Mouse (Mus musculus) central nervous system, embryonic 18 days (tissue): ENCODE results near the gene Ptprn. TPM values are rescaled to one million over a fixed set of nuclear protein-coding genes. Genes with fewer than 3 reads are reported as not detected.

Experiments used
- polyA plus RNA-seq: library from polyadenylated mRNA; depleted of rRNA; stranded (reverse); fragments of >200 nt; gene quantifications from 2 replicates; pipeline ENCODE4 v1.2.3, GENCODE M21; 2012; rRNA removed

The Ptprn gene
- polyA plus RNA-seq: 68.1 and 69.4 TPM in 2 replicates

DNA sequence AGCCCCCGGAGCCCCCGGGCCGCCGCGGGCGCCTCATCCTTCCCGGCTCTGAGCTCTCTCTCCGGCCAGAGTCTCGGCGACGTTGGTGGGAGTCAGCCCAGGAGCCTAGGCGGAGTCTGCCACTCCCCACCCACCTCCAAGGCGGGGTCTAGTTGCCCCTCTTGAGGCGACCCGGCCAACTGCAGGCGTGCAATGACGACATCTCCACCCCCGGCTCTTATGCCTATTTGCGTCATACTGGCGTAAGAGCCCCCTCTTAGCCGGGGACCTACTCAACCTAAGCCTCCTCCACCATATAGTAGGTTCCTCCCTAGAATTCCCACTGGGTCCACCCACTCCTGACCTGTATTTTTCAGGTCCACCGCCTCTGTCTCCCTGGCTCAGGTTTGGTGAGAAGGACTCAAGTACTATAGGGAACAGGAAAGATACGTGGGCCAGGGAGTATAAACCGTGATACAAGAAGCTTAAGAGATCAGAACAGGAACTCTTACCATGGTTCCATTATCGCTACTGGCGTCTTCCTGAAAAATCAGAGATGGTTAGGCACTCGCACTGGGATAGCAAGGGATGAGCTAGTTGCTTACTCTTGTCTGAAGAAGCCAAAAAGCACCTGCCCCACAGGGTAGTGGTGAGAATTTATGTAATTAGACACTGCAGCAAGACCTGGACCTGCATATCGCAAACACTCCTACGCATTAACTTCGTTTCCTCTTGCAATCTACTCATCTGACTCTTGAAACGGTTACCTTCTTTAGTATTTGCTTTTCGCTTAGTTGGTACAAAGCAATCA lies at the start of gene Ptprn:
Gene Ptprn, minus strand, starts transcription at position 412 of the 790 bp plus-strand sequence.

DNA sequence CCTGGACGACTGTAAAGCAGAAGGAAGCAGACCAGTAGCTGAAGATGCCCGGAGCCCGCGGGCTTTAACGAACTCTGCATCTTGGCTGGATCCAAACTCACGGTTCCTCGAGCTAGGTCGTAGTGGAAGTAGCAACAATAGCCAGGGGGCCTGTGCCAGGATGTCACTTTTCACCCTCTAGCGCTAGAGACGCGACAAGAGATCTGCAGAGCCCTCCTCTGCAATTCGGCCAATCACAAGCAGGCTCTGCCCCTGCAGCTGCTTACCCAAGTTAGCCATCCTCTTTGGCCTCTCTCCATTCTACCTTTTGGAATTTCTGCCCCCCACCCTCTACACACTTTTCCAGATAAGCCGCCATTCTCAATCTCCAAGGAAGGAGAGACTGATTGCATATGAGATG lies 13.9 kb upstream of the Ptprn start, which contains the start of gene Resp18:
Gene Resp18, minus strand, starts transcription at position 188 of the 400 bp plus-strand sequence.

DNA sequence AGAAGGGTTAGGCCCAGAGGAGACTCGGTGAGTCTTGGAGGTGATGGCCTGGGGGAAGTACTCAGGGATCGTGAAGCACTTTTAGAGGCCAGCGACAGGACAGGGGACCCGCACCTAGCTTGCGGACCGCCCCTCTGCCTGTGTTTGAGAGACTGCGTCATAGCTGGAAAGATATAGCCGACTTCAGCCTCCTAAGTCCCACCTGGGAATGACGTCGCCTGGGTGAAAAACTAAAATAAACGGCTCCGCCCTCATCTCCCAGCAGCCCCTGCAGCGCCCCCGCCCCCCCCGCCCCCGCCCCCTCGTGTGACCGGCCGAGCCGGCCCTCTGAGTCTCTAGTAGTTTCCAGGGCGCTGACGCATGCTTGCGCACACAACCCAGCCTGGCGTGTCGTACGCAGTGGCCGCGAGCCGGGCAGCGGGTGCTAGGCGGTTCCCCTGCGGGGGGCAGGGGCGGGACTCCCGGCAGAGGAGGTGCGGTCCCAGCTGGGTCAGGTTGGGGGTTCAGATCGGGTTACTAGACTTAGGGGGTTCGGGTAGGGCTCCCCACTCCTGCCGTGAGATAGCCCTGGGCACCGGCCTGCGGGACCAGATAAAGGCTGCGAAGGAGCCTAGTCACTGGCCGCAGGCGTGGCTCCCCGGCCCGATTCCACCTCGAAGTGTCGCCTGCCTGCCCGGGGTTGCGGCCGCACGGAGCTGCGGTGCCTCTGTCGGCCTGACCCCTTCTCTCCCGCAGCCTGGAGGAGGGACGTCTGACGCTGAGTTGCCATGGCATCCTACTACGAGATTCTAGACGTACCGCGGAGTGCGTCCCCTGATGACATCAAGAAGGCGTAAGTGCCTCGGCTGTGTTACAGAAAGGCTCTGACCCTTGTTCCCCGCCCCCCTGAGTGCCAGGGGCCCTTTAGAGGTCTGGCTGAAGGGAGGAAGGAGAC lies 27.9 kb downstream of the Ptprn start, which contains the start of gene Dnajb2:
Gene Dnajb2, plus strand, starts transcription at position 290 of the 934 bp plus-strand sequence.

DNA sequence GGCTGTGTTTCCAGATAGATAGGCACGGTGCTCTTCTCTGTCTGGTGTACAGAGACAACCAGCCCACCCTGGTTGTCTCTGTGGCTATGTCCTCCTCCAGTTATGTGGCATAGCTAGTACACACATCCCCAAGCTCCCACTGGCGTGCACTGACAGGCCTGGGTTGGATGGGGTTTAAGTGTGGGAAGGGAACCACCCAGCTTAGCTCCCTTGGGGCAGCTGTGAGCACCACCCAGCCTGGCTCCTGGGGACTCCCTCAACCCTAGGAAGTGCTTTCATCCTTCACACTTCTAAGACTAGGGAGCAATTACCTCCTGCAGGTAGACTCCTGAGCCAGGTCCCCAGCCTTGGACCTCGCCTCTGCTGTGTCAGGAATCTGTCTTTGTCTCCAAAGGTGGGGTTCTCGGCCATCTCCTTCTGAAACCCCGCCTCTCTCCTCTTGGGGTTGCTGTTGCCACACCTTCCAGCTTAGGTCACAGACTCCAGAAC lies 32.6 kb downstream of the Ptprn start, which contains the start of gene A630095N17Rik:
Gene A630095N17Rik, minus strand, starts transcription at position 439 of the 489 bp plus-strand sequence.

DNA sequence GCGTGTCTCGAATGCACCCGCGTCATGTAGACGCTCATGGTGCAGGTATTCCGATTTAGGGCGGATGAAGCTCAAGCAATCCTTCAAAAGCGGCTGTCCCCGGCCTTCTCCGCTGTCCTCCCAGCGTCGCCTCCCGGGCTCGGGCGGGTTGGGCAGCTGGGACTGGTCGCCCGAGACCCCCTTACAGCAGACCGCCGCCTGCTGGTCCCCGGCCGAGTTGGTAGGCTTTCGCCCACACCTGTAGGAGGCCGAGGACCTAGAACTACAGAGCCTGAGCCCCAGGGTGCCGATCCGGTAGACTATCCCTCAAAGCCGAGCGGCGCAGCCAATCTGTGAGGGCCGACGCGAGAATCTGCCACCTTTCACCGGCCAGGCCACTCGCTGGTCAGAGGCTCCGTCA lies 44.8 kb downstream of the Ptprn start, which contains the start of gene Tuba4a:
Gene Tuba4a, minus strand, starts transcription at position 335 of the 400 bp plus-strand sequence.

DNA sequence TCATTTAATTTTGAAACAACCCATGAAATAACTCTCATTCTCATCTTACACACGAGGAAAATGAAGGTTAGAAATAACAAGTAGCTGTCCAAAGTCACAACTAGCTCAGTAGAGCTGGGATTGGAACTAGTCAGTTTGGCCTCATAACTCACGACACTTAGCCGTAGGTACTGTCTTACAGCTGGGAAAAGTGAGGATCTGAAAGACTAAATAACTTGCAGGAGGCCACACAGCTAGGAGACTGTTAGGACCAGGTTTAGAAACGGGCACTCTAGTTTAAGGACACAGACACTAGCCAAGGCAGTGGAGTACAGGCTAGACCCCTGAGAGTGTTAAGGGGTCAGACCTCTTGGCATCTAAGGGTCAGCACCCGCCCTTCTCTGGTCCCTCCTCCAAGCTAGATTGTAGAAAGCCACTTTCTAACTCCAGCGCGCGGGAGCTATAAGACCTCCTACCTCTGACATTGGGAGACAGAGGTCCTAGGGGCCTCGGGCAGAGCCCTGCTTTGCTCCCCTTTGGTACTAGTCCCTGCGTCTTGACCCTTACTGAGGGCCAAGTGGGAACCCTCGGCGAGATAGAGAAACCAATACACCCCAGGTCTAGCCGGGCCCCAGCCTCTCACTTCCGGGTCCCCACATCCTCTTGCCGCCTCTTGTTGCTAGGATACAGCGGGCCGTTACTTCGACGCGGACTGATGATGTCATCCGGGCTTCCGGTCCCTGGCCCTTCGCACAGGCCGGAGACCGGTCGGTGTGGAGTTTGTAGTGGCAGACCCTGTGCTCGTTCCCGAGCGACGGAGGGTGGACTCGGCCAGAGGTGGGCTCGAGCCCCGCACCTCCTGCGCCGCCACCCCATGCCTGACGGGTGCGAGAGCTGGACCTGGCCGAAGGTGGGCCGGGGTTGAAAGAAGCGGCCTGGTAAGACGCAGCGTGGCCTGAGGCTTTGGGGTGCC lies 53.9 kb downstream of the Ptprn start, which contains the start of the genes Glb1l and Stk16:
Gene Glb1l, minus strand, starts transcription at position 678 of the 952 bp plus-strand sequence.
Gene Stk16, plus strand, starts transcription at position 703 of the 952 bp plus-strand sequence.

Other genes with a start within 250 kb of the Ptprn start
- 1.7 and 2.4 TPM in 2 replicates for gene Nhej1, start 139.3 kb downstream of the Ptprn start, polyA plus RNA-seq
- gene Slc23a3, start 130.6 kb downstream of the Ptprn start, polyA plus RNA-seq: 0.03 and 0.05 TPM in 2 replicates
- 45.7 and 51.1 TPM in 2 replicates for gene Cnppd1, start 121.8 kb downstream of the Ptprn start, polyA plus RNA-seq
- 172 and 179 TPM in 2 replicates for gene Retreg2, start 121.7 kb downstream of the Ptprn start, polyA plus RNA-seq
- gene Zfand2b, start 95.9 kb downstream of the Ptprn start, polyA plus RNA-seq: 51.1 and 55.2 TPM in 2 replicates
- gene Abcb6, start 84.1 kb downstream of the Ptprn start, polyA plus RNA-seq: 45.2 and 45.8 TPM in 2 replicates
- gene Ankzf1, start 72.4 kb downstream of the Ptprn start, polyA plus RNA-seq: 35.3 and 38.8 TPM in 2 replicates
- gene Atg9a, start 72.3 kb downstream of the Ptprn start, polyA plus RNA-seq: 57.0 and 62.6 TPM in 2 replicates
- gene Glb1l, start 53.7 kb downstream of the Ptprn start, polyA plus RNA-seq: 35.6 and 40.2 TPM in 2 replicates
- gene Stk16, start 53.7 kb downstream of the Ptprn start, polyA plus RNA-seq: 206 and 218 TPM in 2 replicates
- 15.5 and 16.9 TPM in 2 replicates for gene Tuba4a, start 44.6 kb downstream of the Ptprn start, polyA plus RNA-seq
- gene A630095N17Rik, start 32.4 kb downstream of the Ptprn start, polyA plus RNA-seq: not detected in 2 replicates
- gene Dnajb2, start 28.1 kb downstream of the Ptprn start, polyA plus RNA-seq: 67.4 and 71.2 TPM in 2 replicates
- gene Resp18, start 13.9 kb upstream of the Ptprn start, polyA plus RNA-seq: 141 and 164 TPM in 2 replicates
- gene Dnpep, start 53.5 kb upstream of the Ptprn start, polyA plus RNA-seq: 151 and 153 TPM in 2 replicates
- 1.0 and 9.6 TPM in 2 replicates for gene Des, start 95.8 kb upstream of the Ptprn start, polyA plus RNA-seq
- gene Speg, start 110.8 kb upstream of the Ptprn start, polyA plus RNA-seq: 69.0 and 70.9 TPM in 2 replicates
- gene Gmppa, start 171.4 kb upstream of the Ptprn start, polyA plus RNA-seq: 103 and 111 TPM in 2 replicates
- 15.3 and 15.9 TPM in 2 replicates for gene Asic4, start 185.9 kb upstream of the Ptprn start, polyA plus RNA-seq
- gene Chpf, start 214.8 kb upstream of the Ptprn start, polyA plus RNA-seq: 61.1 and 64.1 TPM in 2 replicates
- gene Tmem198, start 215.0 kb upstream of the Ptprn start, polyA plus RNA-seq: 39.7 and 43.7 TPM in 2 replicates
- gene Obsl1, start 241.9 kb upstream of the Ptprn start, polyA plus RNA-seq: 39.6 and 49.3 TPM in 2 replicates
- gene Inha, start 242.6 kb upstream of the Ptprn start, polyA plus RNA-seq: 81.7 and 92.2 TPM in 2 replicates